Mouse (Mus musculus) lung, embryonic 14.5 days (tissue): ENCODE data around the gene Vkorc1. TPM values are rescaled to one million over a fixed set of nuclear protein-coding genes. Genes with fewer than 3 reads are reported as not detected.

ENCODE experiments used
- ATAC-seq: fragments of 200-750 bp; cut with Nextera tagmentation; 2 replicates; pipeline ENCODE4 v1.8.0; 2017; ENCODE audit warnings: mild to moderate bottlenecking, moderate TSS enrichment, moderate library complexity; ENCODE audit not compliant: insufficient read depth
- DNase-seq: peaks from one replicate; pipeline ENCODE4 v3.0.0-alpha.2; 2015
- H3K27ac ChIP-seq: fragments of 300-500 bp; sonication (generic); 2 replicates; pipeline ENCODE4 v1.5.1; 2014; ENCODE audit warnings: low read depth, mild to moderate bottlenecking, moderate library complexity
- H3K27me3 ChIP-seq: fragments of 300-500 bp; sonication (generic); 2 replicates; pipeline ENCODE4 v1.6.1; 2014; ENCODE audit warnings: low read length, control low read depth; ENCODE audit not compliant: insufficient read depth
- H3K36me3 ChIP-seq: fragments of 300-500 bp; sonication (generic); 2 replicates; pipeline ENCODE4 v1.6.1; 2014; ENCODE audit warnings: control low read depth; ENCODE audit not compliant: insufficient read depth
- H3K4me1 ChIP-seq: fragments of 300-500 bp; sonication (generic); 2 replicates; pipeline ENCODE4 v1.6.1; 2014; ENCODE audit warnings: antibody characterized with exemption, control low read depth; ENCODE audit not compliant: insufficient read depth
- H3K4me2 ChIP-seq: fragments of 300-500 bp; sonication (generic); 2 replicates; pipeline ENCODE4 v1.6.1; 2014; ENCODE audit warnings: mild to moderate bottlenecking
- H3K4me3 ChIP-seq: fragments of 300-500 bp; sonication (generic); 2 replicates; pipeline ENCODE4 v1.5.1; 2014; ENCODE audit warnings: low read depth, low read length
- H3K9ac ChIP-seq: fragments of 300-500 bp; sonication (generic); 2 replicates; pipeline ENCODE4 v1.6.1; 2014
- H3K9me3 ChIP-seq: fragments of 300-500 bp; sonication (generic); 2 replicates; pipeline ENCODE4 v1.6.1; 2016; ENCODE audit warnings: low read depth, low read length, control low read depth
- CTCF ChIP-seq: IDR thresholded peaks from 2 replicates; pipeline ENCODE4 v1.5.1; 2016; ENCODE audit warnings: antibody characterized with exemption, low read depth
- WGBS: fragments of 180-500 bp; shearing (Covaris S2); extraction: QIAGEN DNeasy Blood & Tissue Kit; methylation state at CpG from one replicate; pipeline ENCODE4 v1.1.7; 2014; 5-methylcytosine and 5-hydroxymethylcytosine counted together
- polyA plus RNA-seq: library from polyadenylated mRNA; unstranded; fragments of >200 nt; fragmentation: Nextera tagmentation; extraction: Ambion mirVana; gene quantifications from 2 replicates; pipeline ENCODE4 v1.2.1, GENCODE M21; 2014

Vkorc1 gene
- polyA plus RNA-seq, 1 experiment from 2014 or later, result 127 TPM

DNA sequence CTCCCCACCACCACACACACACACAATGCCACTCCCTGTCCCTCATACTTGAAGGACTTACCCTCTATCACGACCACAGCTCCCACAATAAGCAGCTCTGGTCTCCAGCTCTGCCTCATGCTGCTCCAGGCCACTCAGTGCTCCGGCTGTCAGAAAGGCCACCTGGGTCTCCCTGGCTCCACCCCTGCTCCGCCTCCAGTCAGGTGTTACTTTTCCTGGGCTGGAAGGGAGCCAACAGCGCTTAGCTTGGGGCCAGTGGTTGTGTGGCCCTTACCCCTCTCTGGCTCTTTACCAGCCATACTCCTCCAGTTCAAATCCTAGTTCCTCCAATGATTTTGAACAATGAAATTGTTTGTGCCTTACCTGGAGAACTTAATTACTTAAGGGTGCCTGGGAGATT is 4.6 kb downstream of the Vkorc1 start, which contains the start of gene Prss53:
TSS of gene Prss53 (minus strand) at position 173 of the 400 bp plus-strand sequence.
- no peak for TF ChIP-seq CTCF
- Histone ChIP-seq H3K4me3 (no peak within 1 kb of the TSS), H3K27ac (no peak within 1 kb of the TSS), H3K9me3 (no peaks in the 10 kb centered on the region), H3K27me3 (no peaks in the 10 kb centered on the region), H3K4me2 (no peak within 1 kb of the TSS), H3K4me1 (peaks cover 8% of the 10 kb centered on the region), H3K9ac (no peak within 1 kb of the TSS), H3K36me3 (peaks cover 64% of the 10 kb centered on the region)
- WGBS, result 16% methylated on average over 4 of the region's 4 CpGs
- peak; percentile 46 for DNase-seq
- ATAC-seq, result no peak

DNA sequence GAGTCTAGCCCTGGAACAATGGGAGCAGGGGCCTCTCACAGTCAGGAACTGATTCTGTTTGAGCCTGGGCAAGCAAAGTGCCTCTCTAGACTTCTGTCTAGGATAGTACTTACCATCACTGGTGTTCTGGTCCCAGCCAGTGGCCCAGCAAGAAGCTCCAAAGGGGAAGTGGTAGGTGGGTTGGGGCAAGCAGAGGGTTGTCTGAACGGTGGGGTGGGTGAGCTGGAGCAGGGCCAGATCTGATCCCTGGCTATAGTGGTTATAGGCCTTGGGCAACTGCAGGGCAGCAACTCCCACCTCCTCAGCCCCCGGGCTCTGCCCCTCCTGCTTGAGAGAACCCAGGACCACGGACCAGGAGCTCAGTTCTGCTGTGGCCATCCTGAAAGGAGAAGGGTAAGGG is 6.6 kb downstream of the Vkorc1 start:
- no peaks in the 10 kb centered on the region for H3K27me3 ChIP-seq
- WGBS, result 70% methylated on average over 3 of the region's 3 CpGs
- H3K4me1 ChIP-seq, result no peaks in the 10 kb centered on the region
- no peak overlapping the region for H3K4me2 ChIP-seq
- peaks cover 82% of the 10 kb centered on the region for H3K36me3 ChIP-seq
- no peak overlapping the region for H3K9ac ChIP-seq
- no peaks in the 10 kb centered on the region for H3K9me3 ChIP-seq
- TF ChIP-seq CTCF, result no peak
- H3K27ac ChIP-seq, result no peak overlapping the region
- no peak overlapping the region for H3K4me3 ChIP-seq
- ATAC-seq (no peak), DNase-seq (no peak)

DNA sequence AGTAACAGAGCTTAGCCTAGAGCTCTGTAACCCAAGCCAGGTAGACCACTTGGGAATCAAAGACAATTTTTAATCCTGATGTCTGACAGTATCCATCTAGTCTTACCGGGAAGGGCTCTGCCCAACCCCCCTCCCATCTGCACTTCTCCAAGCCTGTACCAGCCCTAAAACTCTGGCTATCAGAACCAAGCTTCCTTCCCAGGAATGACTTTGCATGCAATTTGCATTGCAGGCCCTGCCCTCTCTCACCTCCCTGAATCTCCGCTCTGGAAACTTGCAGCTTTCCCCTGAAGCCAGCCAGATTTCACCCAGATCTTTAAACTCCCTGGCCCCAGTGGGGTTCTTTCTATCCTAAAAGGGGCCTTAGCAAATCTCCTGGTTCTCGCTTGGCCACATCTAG is 7.6 kb downstream of the Vkorc1 start:
- Histone ChIP-seq H3K4me2 (no peak overlapping the region), H3K9me3 (no peaks in the 10 kb centered on the region), H3K27me3 (no peaks in the 10 kb centered on the region), H3K4me3 (no peak overlapping the region), H3K36me3 (peaks cover 82% of the 10 kb centered on the region), H3K27ac (no peak overlapping the region), H3K4me1 (no peaks in the 10 kb centered on the region), H3K9ac (no peak overlapping the region)
- no peak for TF ChIP-seq CTCF
- no peak for DNase-seq
- ATAC-seq, result no peak
- WGBS, result 81% methylated on average over 3 of the region's 3 CpGs

DNA sequence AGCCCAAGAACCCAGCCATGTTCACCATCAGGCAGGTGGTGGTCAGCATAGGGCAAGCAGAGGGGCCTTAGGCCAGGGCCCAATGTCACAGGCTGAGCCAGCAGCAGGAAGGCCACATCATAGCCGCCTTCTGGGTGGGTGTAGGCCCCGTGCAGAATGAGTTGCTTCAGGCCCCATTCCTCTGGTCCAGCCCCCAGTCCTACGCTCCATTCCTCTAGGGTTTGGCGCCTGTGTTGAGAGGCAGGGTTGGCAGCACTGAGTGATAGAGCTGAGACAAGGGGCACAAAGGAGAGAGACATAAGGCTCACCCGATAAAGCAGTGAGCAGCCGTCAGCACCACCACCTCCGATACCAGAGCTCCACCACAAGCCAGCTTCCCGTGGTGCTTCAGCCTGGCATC is 8.2 kb downstream of the Vkorc1 start:
- WGBS, result 72% methylated on average over 8 of the region's 8 CpGs
- Histone ChIP-seq H3K27ac (no peak overlapping the region), H3K9ac (no peak overlapping the region), H3K4me3 (no peak overlapping the region), H3K27me3 (no peaks in the 10 kb centered on the region), H3K9me3 (no peaks in the 10 kb centered on the region), H3K4me2 (no peak overlapping the region), H3K36me3 (peaks cover 83% of the 10 kb centered on the region), H3K4me1 (no peaks in the 10 kb centered on the region)
- DNase-seq (no peak), ATAC-seq (no peak)
- no peak for TF ChIP-seq CTCF

DNA sequence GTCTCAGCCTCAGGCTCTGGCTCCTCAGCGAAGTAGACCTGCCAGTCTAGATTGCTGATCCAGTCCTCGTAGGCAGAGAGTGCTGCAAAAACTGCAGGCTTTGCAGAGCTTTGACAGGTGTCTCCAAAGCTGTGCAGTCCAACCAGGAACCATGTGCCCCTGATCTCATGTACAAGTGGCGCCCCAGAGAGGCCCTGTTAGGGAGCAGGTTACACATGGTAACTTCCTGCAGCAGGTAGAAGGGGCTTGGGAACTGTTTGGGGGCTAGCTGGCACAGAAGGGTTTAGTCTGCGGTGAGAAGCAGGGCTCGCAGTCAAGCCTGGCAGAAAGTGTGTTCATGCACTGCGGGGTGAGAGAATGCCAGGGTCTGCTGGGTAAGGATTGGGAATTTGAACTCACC is 8.9 kb downstream of the Vkorc1 start:
- no peaks in the 10 kb centered on the region for H3K4me1 ChIP-seq
- DNase-seq (no peak), ATAC-seq (no peak)
- TF ChIP-seq CTCF, result no peak
- no peak overlapping the region for H3K27ac ChIP-seq
- no peak overlapping the region for H3K4me3 ChIP-seq
- no peaks in the 10 kb centered on the region for H3K27me3 ChIP-seq
- H3K9me3 ChIP-seq, result no peaks in the 10 kb centered on the region
- H3K36me3 ChIP-seq, result peaks cover 87% of the 10 kb centered on the region
- whole genome bisulfite sequencing, result 93% methylated on average over 6 of the region's 6 CpGs
- no peak overlapping the region for H3K9ac ChIP-seq
- H3K4me2 ChIP-seq, result no peak overlapping the region

DNA sequence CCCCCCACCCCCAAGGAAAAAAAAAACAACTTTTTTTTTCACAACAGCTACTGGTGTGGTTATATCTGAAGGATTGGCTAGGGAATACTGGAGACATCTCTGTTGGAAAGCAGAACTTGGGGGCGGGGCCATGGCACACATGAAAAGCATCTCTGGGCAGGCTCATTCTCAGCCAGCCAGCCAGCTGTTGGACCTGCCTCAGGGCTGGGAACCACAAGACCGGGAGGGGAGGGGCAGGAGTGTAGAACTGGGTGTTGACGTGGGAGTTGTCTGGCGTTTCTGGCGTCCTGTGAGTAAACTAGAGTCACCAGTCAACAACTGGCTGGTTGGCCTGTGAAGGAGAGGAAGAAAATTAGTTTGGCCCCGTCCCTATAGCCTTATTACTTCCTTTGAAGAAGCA is 9.5 kb downstream of the Vkorc1 start:
- DNase-seq (peak; percentile 45), ATAC-seq (no peak; the same call in 1 of the 2 replicates)
- Histone ChIP-seq H3K4me3 (no peak overlapping the region), H3K4me1 (no peaks in the 10 kb centered on the region), H3K36me3 (peaks cover 90% of the 10 kb centered on the region), H3K4me2 (no peak overlapping the region), H3K9ac (no peak overlapping the region), H3K27me3 (no peaks in the 10 kb centered on the region), H3K27ac (no peak overlapping the region), H3K9me3 (no peaks in the 10 kb centered on the region)
- WGBS, result 58% methylated on average over 6 of the region's 6 CpGs
- no peak for TF ChIP-seq CTCF

DNA sequence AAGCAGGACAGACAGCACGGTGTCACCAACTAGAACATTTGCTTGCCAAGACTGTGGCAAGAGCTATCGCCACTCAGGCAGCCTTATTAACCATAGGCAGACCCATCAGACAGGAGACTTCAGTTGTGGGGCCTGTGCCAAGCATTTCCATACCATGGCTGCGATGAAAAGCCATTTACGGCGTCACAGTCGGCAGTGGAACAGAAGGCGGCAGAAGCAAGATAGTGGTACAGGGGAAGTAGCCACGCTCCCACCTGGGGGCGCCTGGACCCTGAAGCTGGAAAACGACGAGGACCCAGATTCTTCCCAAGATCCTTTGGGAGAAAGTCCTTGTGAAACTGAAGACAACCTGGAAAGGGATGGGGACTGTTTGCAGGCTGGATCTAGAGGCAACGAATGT is 15.0 kb downstream of the Vkorc1 start:
- Histone ChIP-seq H3K4me1 (no peaks in the 10 kb centered on the region), H3K36me3 (peaks cover 71% of the 10 kb centered on the region), H3K9ac (no peak overlapping the region), H3K9me3 (no peaks in the 10 kb centered on the region), H3K4me2 (no peak overlapping the region), H3K27ac (no peak overlapping the region), H3K4me3 (no peak overlapping the region), H3K27me3 (no peaks in the 10 kb centered on the region)
- 0 out of 2 replicates have a peak, but pooled peaks have one; percentile 3 for TF ChIP-seq CTCF
- WGBS, result 82% methylated on average over 12 of the region's 12 CpGs
- DNase-seq, result no peak
- ATAC-seq, result no peak

DNA sequence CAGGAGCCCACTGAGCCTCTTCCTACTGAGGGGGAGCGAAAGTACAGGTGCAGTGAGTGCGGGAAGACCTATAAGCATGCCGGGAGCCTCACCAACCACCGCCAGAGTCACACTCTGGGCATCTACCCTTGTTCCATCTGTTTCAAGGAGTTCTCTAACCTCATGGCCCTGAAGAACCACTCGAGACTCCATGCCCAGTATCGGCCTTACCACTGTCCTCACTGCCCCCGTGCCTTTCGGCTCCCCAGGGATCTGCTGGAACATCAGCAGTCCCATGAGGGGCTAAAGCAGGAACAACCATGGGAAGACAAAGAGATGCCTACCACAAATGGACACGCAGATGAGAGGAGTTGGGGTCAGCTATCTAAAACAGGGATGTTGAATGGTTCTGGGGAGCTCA is 16.1 kb downstream of the Vkorc1 start:
- Histone ChIP-seq H3K27me3 (no peaks in the 10 kb centered on the region), H3K27ac (no peak overlapping the region), H3K9ac (no peak overlapping the region), H3K4me1 (peaks cover 4% of the 10 kb centered on the region), H3K9me3 (no peaks in the 10 kb centered on the region), H3K36me3 (peaks cover 60% of the 10 kb centered on the region), H3K4me3 (no peak overlapping the region), H3K4me2 (no peak overlapping the region)
- no peak for DNase-seq
- 97% methylated on average over 9 of the region's 9 CpGs for WGBS
- no peak for TF ChIP-seq CTCF
- no peak for ATAC-seq
